Mouse (Mus musculus): Measurements from ENCODE around the gene Olfr854.

Gene Olfr854

DNA sequence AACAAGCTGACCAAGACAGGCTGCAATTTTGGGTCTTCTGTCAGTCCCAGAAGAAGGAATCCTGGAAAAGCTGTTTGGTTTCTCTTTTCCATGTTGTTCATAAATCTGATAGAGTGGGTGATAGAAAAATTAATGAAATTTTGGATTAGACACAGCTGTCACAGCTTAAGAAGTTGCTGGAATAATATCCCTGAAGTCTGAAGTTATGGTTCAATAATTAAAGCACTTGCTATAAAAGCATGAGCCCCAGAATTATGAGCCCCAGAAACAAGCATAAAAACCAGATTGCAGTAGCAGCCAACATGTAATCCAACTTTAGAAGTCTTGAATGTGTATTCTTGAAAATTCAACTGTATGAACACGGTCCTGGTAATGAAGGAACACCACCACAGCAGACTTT, at the start of gene Olfr854:
TSS of gene Olfr854 (minus strand) at position 101 of the 400 bp plus-strand sequence.
- DNase-seq (ENCODE audit: low spot score), result no peak

DNA sequence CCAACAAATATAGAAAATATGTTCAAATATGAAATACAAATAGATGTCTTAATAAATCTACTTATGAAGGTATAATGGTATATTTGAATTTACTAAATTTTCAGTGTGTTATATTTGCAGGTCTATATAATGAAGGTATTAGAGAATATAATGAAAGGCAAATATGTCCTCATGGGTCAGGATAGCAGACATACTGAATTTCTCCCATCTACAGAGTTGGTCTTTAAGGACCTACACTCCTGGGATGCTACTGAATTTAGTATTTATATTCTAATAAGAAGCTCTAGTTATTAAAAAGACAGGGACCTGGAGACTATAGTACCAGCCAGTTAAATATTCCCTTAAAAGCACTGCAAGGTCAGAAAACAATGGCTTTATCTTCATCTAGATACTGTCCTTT, 15.1 kb upstream of the Olfr854 start, which contains the start of gene Olfr855:
TSS of gene Olfr855 (plus strand) at position 301 of the 400 bp plus-strand sequence.
- DNase-seq (ENCODE audit: low spot score), result no peak

DNA sequence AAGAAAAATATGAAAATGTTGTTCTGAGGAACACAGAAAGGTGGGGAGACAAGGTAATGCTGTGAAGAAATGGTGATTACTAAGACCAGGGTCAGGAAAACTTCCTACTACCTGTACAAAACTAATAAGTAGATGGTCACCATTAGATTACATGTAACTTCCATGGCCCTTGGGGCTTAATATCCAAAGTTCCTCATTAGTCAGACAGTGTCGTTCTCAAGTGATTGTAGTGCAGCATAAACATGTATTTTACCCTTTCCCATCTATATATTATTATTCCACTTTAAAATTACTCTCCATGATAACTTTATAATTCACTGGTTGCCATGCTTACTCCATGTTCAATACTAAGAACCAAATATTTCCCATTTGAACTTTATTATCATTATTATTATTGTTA, 26.2 kb downstream of the Olfr854 start, which contains the start of gene Olfr853:
TSS of gene Olfr853 (minus strand) at position 101 of the 400 bp plus-strand sequence.
- no peak for DNase-seq (ENCODE audit: low spot score)
